Mouse (Mus musculus) midbrain, postnatal 0 days (tissue): ENCODE data around the gene Mospd3. TPM values are rescaled to one million over a fixed set of nuclear protein-coding genes. Genes with fewer than 3 reads are reported as not detected.

Source experiments
- ATAC-seq: fragments of 200-750 bp; cut with Nextera tagmentation; 2 replicates; pipeline ENCODE4 v1.8.0; 2017; ENCODE audit warnings: moderate number of reproducible peaks, mild to moderate bottlenecking, moderate TSS enrichment, moderate library complexity; ENCODE audit not compliant: low FRiP score
- DNase-seq: peaks from one replicate; pipeline ENCODE4 v3.0.0-alpha.2; 2015; ENCODE audit warnings: low spot score
- H3K27ac ChIP-seq: fragments of 300-500 bp; sonication (generic); 2 replicates; pipeline ENCODE4 v1.5.1; 2014; ENCODE audit warnings: low read depth, mild to moderate bottlenecking, low read length, mixed read lengths
- H3K27me3 ChIP-seq: fragments of 300-500 bp; sonication (generic); 2 replicates; pipeline ENCODE4 v1.6.1; 2014; ENCODE audit warnings: low read length, control low read depth, mixed read lengths; ENCODE audit not compliant: insufficient read depth
- H3K36me3 ChIP-seq: fragments of 300-500 bp; sonication (generic); 2 replicates; pipeline ENCODE4 v1.6.1; 2014; ENCODE audit warnings: low read length, control low read depth, mixed read lengths; ENCODE audit not compliant: insufficient read depth
- H3K4me1 ChIP-seq: fragments of 300-500 bp; sonication (generic); 2 replicates; pipeline ENCODE4 v1.6.1; 2014; ENCODE audit warnings: mild to moderate bottlenecking, control low read depth, antibody characterized with exemption, low read length, mixed read lengths; ENCODE audit not compliant: insufficient read depth
- H3K4me2 ChIP-seq: fragments of 300-500 bp; sonication (generic); 2 replicates; pipeline ENCODE4 v1.6.1; 2014; ENCODE audit warnings: low read depth, mild to moderate bottlenecking, low read length, mixed read lengths; ENCODE audit not compliant: poor library complexity, severe bottlenecking
- H3K4me3 ChIP-seq: fragments of 300-500 bp; sonication (generic); 2 replicates; pipeline ENCODE4 v1.5.1; 2014; ENCODE audit warnings: low read depth, mild to moderate bottlenecking, low read length, moderate library complexity
- H3K9ac ChIP-seq: fragments of 300-500 bp; sonication (generic); replicated peaks from 2 replicates; pipeline ENCODE4 v1.6.1; 2014; ENCODE audit warnings: mild to moderate bottlenecking, low read length, moderate library complexity, mixed read lengths; ENCODE audit not compliant: poor library complexity, severe bottlenecking
- H3K9me3 ChIP-seq: fragments of 300-500 bp; sonication (generic); 2 replicates; pipeline ENCODE4 v1.6.1; 2016; ENCODE audit warnings: low read length, control low read depth
- CTCF ChIP-seq: IDR thresholded peaks from 2 replicates; pipeline ENCODE4 v1.5.1; 2016; ENCODE audit warnings: antibody characterized with exemption, mild to moderate bottlenecking
- WGBS: fragments of 180-500 bp; shearing (Covaris S2); extraction: QIAGEN DNeasy Blood & Tissue Kit; methylation state at CpG from one replicate; pipeline ENCODE4 v1.1.7; 2014; 5-methylcytosine and 5-hydroxymethylcytosine counted together
- polyA plus RNA-seq: library from polyadenylated mRNA; unstranded; fragments of >200 nt; fragmentation: Nextera tagmentation; extraction: Ambion mirVana; gene quantifications from 2 replicates; pipeline ENCODE4 v1.2.1, GENCODE M21; 2015
- total RNA-seq: library from RNA; depleted of rRNA; stranded (reverse); fragments of >200 nt; gene quantifications from 2 replicates; pipeline ENCODE4 v1.2.3, GENCODE M21; 2014

Gene Mospd3
- total and polyA plus RNA-seq, 2 experiments from 2014 or later = 18.5 to 71.3 TPM

GRCm38 (mm10) chr5:137569031-137569430 is 31.8 kb downstream of the Mospd3 start:
- Histone ChIP-seq H3K27me3 (no peaks in the 10 kb centered on the region), H3K9me3 (no peaks in the 10 kb centered on the region), H3K4me2 (no peak overlapping the region), H3K27ac (no peak overlapping the region), H3K4me1 (no peaks in the 10 kb centered on the region), H3K9ac (no peak overlapping the region), H3K36me3 (peaks cover 29% of the 10 kb centered on the region), H3K4me3 (no peak overlapping the region)
- no peak for DNase-seq
- no peak for TF ChIP-seq CTCF
- 81% methylated on average over 12 of the region's 12 CpGs for WGBS
- no peak for ATAC-seq

DNA sequence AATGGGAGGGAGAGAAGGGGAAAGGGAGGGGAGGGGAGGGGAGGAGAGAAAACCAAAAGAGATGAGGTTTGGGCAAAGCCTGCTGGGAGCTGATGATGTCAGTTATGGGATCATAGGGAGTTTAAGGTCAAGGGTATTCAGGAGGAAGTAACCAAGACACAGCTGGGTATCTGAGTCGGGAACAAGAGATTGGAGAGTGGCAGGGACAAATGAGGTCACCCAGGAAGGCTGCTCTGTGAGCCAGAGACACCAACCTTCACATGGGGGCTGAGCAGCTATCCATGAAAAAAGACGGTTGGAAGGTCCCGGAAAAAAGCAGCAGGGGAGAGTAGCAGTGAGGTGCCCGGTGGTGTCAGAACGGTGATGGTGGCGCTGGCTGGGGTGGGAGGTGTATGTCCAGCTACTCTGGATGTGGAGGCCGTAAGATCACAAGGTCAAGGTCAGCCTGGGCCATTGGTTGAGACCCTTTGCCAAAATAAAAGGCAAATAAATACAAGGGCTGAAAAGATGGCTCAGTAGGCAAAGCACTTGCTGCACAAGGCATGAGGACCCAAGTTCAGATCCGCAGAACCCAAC is 32.5 kb downstream of the Mospd3 start:
- WGBS = 86% methylated on average over 8 of the region's 8 CpGs
- Histone ChIP-seq H3K4me3 (no peak overlapping the region), H3K27me3 (no peaks in the 10 kb centered on the region), H3K4me1 (no peaks in the 10 kb centered on the region), H3K9me3 (no peaks in the 10 kb centered on the region), H3K4me2 (no peak overlapping the region), H3K36me3 (peaks cover 31% of the 10 kb centered on the region), H3K9ac (no peak overlapping the region), H3K27ac (no peak overlapping the region)
- no peak for TF ChIP-seq CTCF
- no peak for ATAC-seq
- no peak for DNase-seq

GRCm38 (mm10) chr5:137566416-137566815 is 34.4 kb downstream of the Mospd3 start:
- no peaks in the 10 kb centered on the region for H3K4me1 ChIP-seq
- no peak overlapping the region for H3K4me3 ChIP-seq
- WGBS = 96% methylated on average over 5 of the region's 5 CpGs
- H3K9ac ChIP-seq = no peak overlapping the region
- H3K27me3 ChIP-seq = no peaks in the 10 kb centered on the region
- no peak overlapping the region for H3K27ac ChIP-seq
- H3K4me2 ChIP-seq = no peak overlapping the region
- H3K9me3 ChIP-seq = no peaks in the 10 kb centered on the region
- DNase-seq = no peak
- no peak for TF ChIP-seq CTCF
- ATAC-seq = no peak
- H3K36me3 ChIP-seq = peaks cover 31% of the 10 kb centered on the region

- H3K36me3 ChIP-seq = peaks cover 31% of the 10 kb centered on the region
- no peaks in the 10 kb centered on the region for H3K9me3 ChIP-seq
- no peaks in the 10 kb centered on the region for H3K4me1 ChIP-seq
- H3K27ac ChIP-seq = no peak overlapping the region
- H3K4me3 ChIP-seq = no peak overlapping the region
- no peak for TF ChIP-seq CTCF
- DNase-seq = no peak
- WGBS = 57% methylated on average over 6 of the region's 6 CpGs
- no peak overlapping the region for H3K9ac ChIP-seq
- ATAC-seq = no peak
- H3K4me2 ChIP-seq = no peak overlapping the region
- no peaks in the 10 kb centered on the region for H3K27me3 ChIP-seq
These were observed 35.1 kb downstream of the Mospd3 start for GRCm38 (mm10) chr5:137565744-137566143.

DNA sequence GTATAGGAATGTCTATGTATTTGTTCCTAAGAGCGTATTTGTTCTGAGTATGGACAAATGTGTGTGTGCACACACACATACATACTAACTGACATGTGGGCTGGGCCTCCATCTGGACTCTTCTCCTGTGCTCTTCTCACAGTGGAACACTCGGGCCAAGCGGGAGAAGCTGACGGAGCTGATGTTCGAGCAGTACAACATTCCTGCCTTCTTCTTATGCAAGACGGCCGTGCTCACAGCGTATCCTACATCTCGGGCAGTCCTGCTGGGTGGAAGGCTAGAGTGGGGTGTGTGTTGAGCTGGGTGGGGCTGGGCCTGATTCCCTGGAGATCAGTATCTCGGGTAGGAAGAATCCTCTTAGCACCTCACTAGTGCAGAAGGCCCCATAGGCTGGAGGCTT is 37.9 kb downstream of the Mospd3 start:
- 78% methylated on average over 10 of the region's 10 CpGs for WGBS
- Histone ChIP-seq H3K4me2 (no peak overlapping the region), H3K36me3 (peaks cover 31% of the 10 kb centered on the region), H3K4me3 (no peak overlapping the region), H3K4me1 (no peaks in the 10 kb centered on the region), H3K9ac (no peak overlapping the region), H3K9me3 (no peaks in the 10 kb centered on the region), H3K27ac (no peak overlapping the region), H3K27me3 (no peaks in the 10 kb centered on the region)
- no peak for TF ChIP-seq CTCF
- DNase-seq = no peak
- ATAC-seq = no peak

DNA sequence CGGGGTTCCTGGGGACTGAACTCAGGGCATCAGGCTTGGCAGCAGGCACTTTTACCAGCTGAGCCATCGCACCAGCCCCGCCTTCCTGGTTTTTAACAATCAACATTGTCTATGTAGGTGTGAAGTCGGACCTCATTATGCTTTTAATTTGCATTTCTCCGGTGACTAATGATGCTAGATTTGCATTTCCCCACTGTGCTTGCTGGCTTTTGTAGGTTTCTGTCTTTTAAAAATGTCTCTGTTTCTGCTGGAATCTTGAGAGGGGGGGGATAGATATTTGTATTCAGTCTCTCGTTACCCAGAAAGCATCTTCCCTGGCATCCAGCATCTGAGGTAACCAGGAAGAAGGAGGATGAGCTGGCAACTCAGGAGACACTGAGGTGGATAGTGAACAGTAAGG is 39.3 kb downstream of the Mospd3 start:
- H3K4me1 ChIP-seq = no peaks in the 10 kb centered on the region
- ATAC-seq = no peak
- peaks cover 21% of the 10 kb centered on the region for H3K36me3 ChIP-seq
- no peak overlapping the region for H3K27ac ChIP-seq
- no peak for DNase-seq
- no peaks in the 10 kb centered on the region for H3K27me3 ChIP-seq
- H3K9me3 ChIP-seq = no peaks in the 10 kb centered on the region
- H3K4me2 ChIP-seq = no peak overlapping the region
- H3K4me3 ChIP-seq = no peak overlapping the region
- H3K9ac ChIP-seq = no peak overlapping the region
- WGBS = 61% methylated on average over 6 of the region's 6 CpGs
- TF ChIP-seq CTCF = no peak
